Mouse (Mus musculus): Measurements from ENCODE around the gene Zbtb44. TPM values are rescaled to one million over a fixed set of nuclear protein-coding genes. Genes with fewer than 3 reads are reported as not detected.

Gene Zbtb44
- total and polyA plus RNA-seq, 3 experiments: 9.8 to 15.1 TPM; not detected in 1

DNA sequence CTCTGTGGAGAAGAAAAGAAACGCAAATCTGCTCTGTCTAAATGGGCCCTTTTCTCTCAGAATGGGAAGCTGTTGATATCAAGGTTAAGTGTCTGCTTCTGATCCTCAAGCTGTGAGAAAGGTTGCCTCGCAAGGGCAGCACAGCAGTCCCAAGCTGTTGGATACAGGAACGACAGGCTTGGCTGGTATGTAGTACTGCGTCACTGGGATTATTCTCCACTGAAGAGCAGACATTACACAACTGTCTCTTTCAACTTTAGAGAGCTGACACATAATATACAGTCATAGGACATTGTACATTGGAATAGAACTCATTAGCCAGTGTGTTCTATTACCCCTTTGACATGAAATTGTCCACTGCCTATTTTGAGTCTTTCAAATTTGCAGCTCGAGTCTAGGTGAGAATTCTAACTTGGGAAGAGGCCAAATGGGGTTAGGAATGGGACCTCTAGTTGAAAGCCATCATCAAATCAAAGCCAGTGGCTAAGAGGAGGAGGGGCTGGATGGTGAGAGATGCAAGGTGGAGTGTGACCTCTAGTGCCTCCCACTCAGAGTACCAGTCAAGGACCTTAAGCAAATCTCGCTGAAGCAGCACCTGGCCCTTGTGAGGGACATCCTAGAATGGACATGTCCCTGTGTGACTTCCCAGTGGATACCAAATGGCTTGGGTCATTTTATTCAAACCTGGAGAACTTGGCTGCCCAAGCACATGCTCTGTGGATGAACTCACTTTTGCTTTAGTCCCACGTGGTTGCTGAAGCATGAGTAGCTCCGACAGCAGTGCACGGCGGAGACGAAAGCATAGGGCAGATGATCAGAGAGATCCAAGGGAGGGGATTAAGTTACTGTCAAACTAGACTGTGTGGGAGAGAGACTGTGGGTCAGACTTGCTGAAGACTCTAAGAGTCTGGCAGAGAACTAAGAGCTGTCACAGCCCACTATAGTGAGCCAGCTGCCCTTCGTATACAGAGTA is 33.6 kb upstream of the Zbtb44 start:
- no peak for DNase-seq (ENCODE audit: low read depth, low spot score)
- Histone ChIP-seq H3K27ac (ENCODE audit: control insufficient read depth, low read depth, low read length) (no peak overlapping the region), H3K9me3 (replicated peaks; ENCODE audit: insufficient read depth, low read length) (no peaks in the 10 kb centered on the region), H3K27me3 (ENCODE audit: control insufficient read depth in 1 of 2, insufficient read depth in 2 of 2, low read length in 2 of 2) (peaks cover 0 to 2% of the 10 kb centered on the region in 2 experiments; a peak in 3 of 4 replicates), H3K9ac (ENCODE audit: control insufficient read depth, low read depth, low read length, poor library complexity, severe bottlenecking) (no peak overlapping the region), H3K79me2 (ENCODE audit: control insufficient read depth, insufficient read depth, low read length, poor library complexity) (no peaks in the 10 kb centered on the region), H3K4me1 (ENCODE audit: control insufficient read depth in 1 of 2, insufficient read depth in 2 of 2, low read length in 2 of 2) (no peaks in the 10 kb centered on the region), H3K4me3 (ENCODE audit: control insufficient read depth in 1 of 2, insufficient read depth in 1 of 2, low read depth in 2 of 2, low read length in 2 of 2) (no peak overlapping the region), H3K36me3 (ENCODE audit: control insufficient read depth in 1 of 2, insufficient read depth in 2 of 2, low read length in 2 of 2) (no peaks in the 10 kb centered on the region)
- TF ChIP-seq TCF12 (IDR thresholded peaks at IDR 0.05; ENCODE audit: low read depth, low read length) (no peak), ELF1 (IDR thresholded peaks at IDR 0.05; ENCODE audit: low read depth, low read length) (no peak), CHD2 (IDR thresholded peaks at IDR 0.05; ENCODE audit: low read length) (no peak), TBP (IDR thresholded peaks at IDR 0.05; ENCODE audit: low read depth, low read length) (no peak), ZC3H11A (IDR thresholded peaks at IDR 0.05; ENCODE audit: low read depth, low read length) (no peak), CHD1 (IDR thresholded peaks at IDR 0.05; ENCODE audit: low read depth, low read length) (no peak), TAL1 (IDR thresholded peaks at IDR 0.05; ENCODE audit: low read length) (no peak), MYB (IDR thresholded peaks at IDR 0.05; ENCODE audit: low read depth, low read length) (no peak), NELFE (IDR thresholded peaks at IDR 0.05; ENCODE audit: low read depth, low read length) (no peak), ETS1 (IDR thresholded peaks at IDR 0.05; ENCODE audit: low read depth, low read length) (no peak), USF2 (IDR thresholded peaks at IDR 0.05; ENCODE audit: borderline replicate concordance in 1 of 2, insufficient read depth in 1 of 2, low read depth in 1 of 2, low read length in 2 of 2) (no peak), KAT2A (conservative IDR thresholded peaks at IDR 0.05; ENCODE audit: low read depth, low read length) (no peak), SIN3A (IDR thresholded peaks at IDR 0.05; ENCODE audit: low read length) (no peak), RCOR1 (IDR thresholded peaks at IDR 0.05; ENCODE audit: low read depth, low read length) (no peak), ZNF384 (IDR thresholded peaks at IDR 0.05; ENCODE audit: low read depth, low read length) (no peak), JUND (IDR thresholded peaks at IDR 0.05; ENCODE audit: low read depth, low read length) (no peak), ZKSCAN1 (IDR thresholded peaks at IDR 0.05; ENCODE audit: low read depth, low read length) (no peak), MAX (IDR thresholded peaks at IDR 0.05; ENCODE audit: low read length) (no peak), CTCF (IDR thresholded peaks at IDR 0.05 in 2 of 3, conservative IDR thresholded peaks at IDR 0.05 in 1 of 3; ENCODE audit: control insufficient read depth in 1 of 3, insufficient read depth in 1 of 3, low read depth in 2 of 3, low read length in 3 of 3, poor library complexity in 1 of 3, severe bottlenecking in 1 of 3) (no peak), UBTF (IDR thresholded peaks at IDR 0.05; ENCODE audit: borderline replicate concordance, insufficient read depth, low read depth, low read length) (no peak)
